Mouse (Mus musculus) heart, embryonic 14.5 days (tissue): Measurements from ENCODE around the gene Slf2. TPM values are rescaled to one million over a fixed set of nuclear protein-coding genes. Genes with fewer than 3 reads are reported as not detected.

Experiments used
- ATAC-seq: fragments of 200-750 bp; cut with Nextera tagmentation; 2 replicates; pipeline ENCODE4 v1.8.0; 2017; ENCODE audit warnings: low read depth, moderate TSS enrichment; ENCODE audit not compliant: insufficient number of reproducible peaks, insufficient read depth, low FRiP score
- H3K27ac ChIP-seq, 2 experiments: fragments of 200-500 bp in 1 of 2; fragments of 300-500 bp in 1 of 2; sonication (generic) in 1 of 2; replicated peaks in 1 of 2; 2 replicates each; pipeline ENCODE4 v1.5.1; 2012 to 2014; ENCODE audit warnings: low read depth in 2 of 2, low read length in 2 of 2, control low read depth in 1 of 2, mild to moderate bottlenecking in 1 of 2, mixed read lengths in 1 of 2; ENCODE audit not compliant: control insufficient read depth in 1 of 2, insufficient read depth in 1 of 2
- H3K27me3 ChIP-seq: fragments of 300-500 bp; sonication (generic); 2 replicates; pipeline ENCODE4 v1.6.1; 2014; ENCODE audit warnings: mild to moderate bottlenecking, low read length, control low read depth; ENCODE audit not compliant: control insufficient read depth, insufficient read depth
- H3K36me3 ChIP-seq: fragments of 300-500 bp; sonication (generic); 2 replicates; pipeline ENCODE4 v1.6.1; 2014; ENCODE audit warnings: mild to moderate bottlenecking, control low read depth, low read length, mixed read lengths; ENCODE audit not compliant: control insufficient read depth, insufficient read depth
- H3K4me1 ChIP-seq, 2 experiments: fragments of 200-500 bp in 1 of 2; fragments of 300-500 bp in 1 of 2; sonication (generic) in 1 of 2; 2 replicates each; pipeline ENCODE4 v1.6.1; 2012 to 2014; ENCODE audit warnings: low read length in 2 of 2, control low read depth in 1 of 2, mixed read lengths in 1 of 2; ENCODE audit not compliant: control insufficient read depth in 2 of 2, insufficient read depth in 2 of 2
- H3K4me2 ChIP-seq: fragments of 300-500 bp; sonication (generic); 2 replicates; pipeline ENCODE4 v1.6.1; 2014; ENCODE audit warnings: mild to moderate bottlenecking, low read length
- H3K4me3 ChIP-seq, 2 experiments: fragments of 200-500 bp in 1 of 2; fragments of 300-500 bp in 1 of 2; sonication (generic) in 1 of 2; 2 replicates each; pipeline ENCODE4 v1.5.1; 2012 to 2014; ENCODE audit warnings: low read length in 2 of 2, mild to moderate bottlenecking in 2 of 2, control low read depth in 1 of 2, low read depth in 1 of 2, moderate library complexity in 1 of 2; ENCODE audit not compliant: control insufficient read depth in 1 of 2, insufficient read depth in 1 of 2
- H3K9ac ChIP-seq: fragments of 300-500 bp; sonication (generic); 2 replicates; pipeline ENCODE4 v1.6.1; 2014; ENCODE audit warnings: mild to moderate bottlenecking, low read length
- H3K9me3 ChIP-seq: fragments of 300-500 bp; sonication (generic); 2 replicates; pipeline ENCODE4 v1.6.1; 2016; ENCODE audit warnings: low read length, control low read depth; ENCODE audit not compliant: control insufficient read depth
- WGBS: fragments of 180-500 bp; shearing (Covaris S2); extraction: QIAGEN DNeasy Blood & Tissue Kit; methylation state at CpG from one replicate; pipeline ENCODE4 v1.1.7; 2014; 5-methylcytosine and 5-hydroxymethylcytosine counted together
- polyA plus RNA-seq: library from polyadenylated mRNA; unstranded; fragments of >200 nt; fragmentation: Nextera tagmentation; extraction: Ambion mirVana; gene quantifications from 2 replicates; pipeline ENCODE4 v1.2.1, GENCODE M21; 2014

Slf2 gene
- polyA plus RNA-seq, 1 experiment from 2014 or later = 47.0 TPM

- H3K4me2 ChIP-seq = peak overlapping the region; percentile 98
- H3K4me3 ChIP-seq = peak overlapping the region; percentile 68 to 79
- ATAC-seq = no peak
- peak overlapping the region; percentile 98 to 100 for H3K27ac ChIP-seq
- peaks cover 23 to 46% of the 10 kb centered on the region in 2 experiments for H3K4me1 ChIP-seq
- H3K27me3 ChIP-seq = no peaks in the 10 kb centered on the region
- H3K9ac ChIP-seq = peak overlapping the region; percentile 96
- WGBS = 0% methylated on average over 12 of the region's 13 CpGs
- H3K9me3 ChIP-seq = no peaks in the 10 kb centered on the region
- H3K36me3 ChIP-seq = peaks cover 25% of the 10 kb centered on the region
These were observed 87.4 kb downstream of the Slf2 start for GRCm38 (mm10) chr19:45018351-45018831.

GRCm38 (mm10) chr19:45020348-45020747 is 89.4 kb downstream of the Slf2 start:
- 52% methylated on average over 6 of the region's 6 CpGs for WGBS
- Histone ChIP-seq H3K36me3 (peaks cover 44% of the 10 kb centered on the region), H3K27me3 (no peaks in the 10 kb centered on the region), H3K9me3 (no peaks in the 10 kb centered on the region), H3K27ac (no peak overlapping the region), H3K4me1 (peaks cover 14 to 32% of the 10 kb centered on the region in 2 experiments), H3K4me2 (peak overlapping the region; percentile 22), H3K9ac (peak overlapping the region; percentile 18; the same call in 1 of the 2 replicates), H3K4me3 (no peak overlapping the region)
- ATAC-seq = no peak

GRCm38 (mm10) chr19:45021362-45021761 is 90.4 kb downstream of the Slf2 start:
- Histone ChIP-seq H3K4me2 (0 out of 2 replicates have a peak overlapping the region, but pooled peaks have one; percentile 18), H3K9me3 (no peaks in the 10 kb centered on the region), H3K36me3 (peaks cover 54% of the 10 kb centered on the region), H3K4me1 (peaks cover 14 to 32% of the 10 kb centered on the region in 2 experiments), H3K9ac (peak overlapping the region; percentile 34; the same call in 1 of the 2 replicates), H3K27me3 (no peaks in the 10 kb centered on the region), H3K27ac (no peak overlapping the region), H3K4me3 (no peak overlapping the region)
- no peak for ATAC-seq
- 82% methylated on average over 15 of the region's 15 CpGs for WGBS

- H3K9me3 ChIP-seq = no peaks in the 10 kb centered on the region
- H3K4me1 ChIP-seq = peaks cover 9 to 27% of the 10 kb centered on the region in 2 experiments
- no peaks in the 10 kb centered on the region for H3K27me3 ChIP-seq
- 79% methylated on average over 11 of the region's 11 CpGs for WGBS
- H3K9ac ChIP-seq = no peak overlapping the region
- H3K27ac ChIP-seq = no peak overlapping the region
- no peak overlapping the region for H3K4me2 ChIP-seq
- no peak; the same call in 1 of the 2 replicates for ATAC-seq
- peaks cover 80% of the 10 kb centered on the region for H3K36me3 ChIP-seq
- H3K4me3 ChIP-seq = no peak overlapping the region
These were observed 93.0 kb downstream of the Slf2 start for GRCm38 (mm10) chr19:45023993-45024392.

- no peak overlapping the region for H3K9ac ChIP-seq
- no peaks in the 10 kb centered on the region for H3K9me3 ChIP-seq
- H3K27ac ChIP-seq = no peak overlapping the region
- 94% methylated on average over 20 of the region's 20 CpGs for WGBS
- H3K36me3 ChIP-seq = peaks cover 81% of the 10 kb centered on the region
- H3K4me3 ChIP-seq = no peak overlapping the region
- no peaks in the 10 kb centered on the region for H3K27me3 ChIP-seq
- no peak overlapping the region for H3K4me2 ChIP-seq
- peaks cover 7 to 19% of the 10 kb centered on the region in 2 experiments for H3K4me1 ChIP-seq
- ATAC-seq = no peak
These were observed 93.8 kb downstream of the Slf2 start for GRCm38 (mm10) chr19:45024775-45025174.

- 90% methylated on average over 37 of the region's 37 CpGs for WGBS
- Histone ChIP-seq H3K27me3 (no peaks in the 10 kb centered on the region), H3K4me2 (no peak overlapping the region), H3K36me3 (peaks cover 76% of the 10 kb centered on the region), H3K4me3 (no peak overlapping the region), H3K27ac (no peak overlapping the region), H3K9ac (no peak overlapping the region), H3K9me3 (no peaks in the 10 kb centered on the region), H3K4me1 (peaks cover 6 to 18% of the 10 kb centered on the region in 2 experiments)
- no peak for ATAC-seq
These were observed 95.1 kb downstream of the Slf2 start for GRCm38 (mm10) chr19:45025937-45026568.

- H3K36me3 ChIP-seq = peaks cover 66% of the 10 kb centered on the region
- no peak for ATAC-seq
- no peaks in the 10 kb centered on the region for H3K27me3 ChIP-seq
- H3K27ac ChIP-seq = no peak overlapping the region
- H3K4me2 ChIP-seq = no peak overlapping the region
- 69% methylated on average over 6 of the region's 6 CpGs for WGBS
- peaks cover 8 to 18% of the 10 kb centered on the region in 2 experiments for H3K4me1 ChIP-seq
- no peaks in the 10 kb centered on the region for H3K9me3 ChIP-seq
- no peak overlapping the region for H3K4me3 ChIP-seq
- H3K9ac ChIP-seq = no peak overlapping the region
These were observed 96.2 kb downstream of the Slf2 start for GRCm38 (mm10) chr19:45026958-45027670.
